Mouse (Mus musculus): ENCODE data around the gene Ifnar2.

DNA sequence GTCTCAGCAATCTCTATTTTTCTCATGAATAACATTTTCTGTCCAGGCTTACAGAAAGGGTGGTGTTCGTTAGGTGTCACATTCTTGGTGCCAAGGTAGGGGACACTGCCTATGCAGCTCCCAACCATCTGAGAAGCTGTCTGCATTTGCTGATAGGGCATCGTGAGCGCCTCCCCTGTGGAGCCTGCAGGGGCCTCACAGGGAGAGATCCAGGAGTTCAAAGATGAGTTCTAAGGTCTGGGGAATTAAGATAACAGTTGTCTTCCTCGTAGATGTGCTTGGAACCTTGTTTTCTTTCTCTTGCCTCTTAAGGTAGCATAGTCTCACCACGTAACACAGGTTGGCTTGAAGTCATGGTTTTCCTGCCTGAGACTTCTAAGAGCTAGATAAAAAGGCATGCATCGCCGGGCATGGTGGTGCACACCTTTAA is 69.2 kb downstream of the Ifnar2 start:
- TF ChIP-seq CTCF (IDR thresholded peaks at IDR 0.05; ENCODE audit: low read depth) (no peak), EP300 (IDR thresholded peaks at IDR 0.05; ENCODE audit: low read depth) (no peak)
